Mouse (Mus musculus) testis, adult 2 months (tissue): Measurements from ENCODE around the gene Dkk2. TPM values are rescaled to one million over a fixed set of nuclear protein-coding genes. Genes with fewer than 3 reads are reported as not detected.
"Not testable (repeated sequence)": the region's sequence is repeated elsewhere in the genome, so short reads cannot be mapped to it uniquely, and the experiment has no call there.

Experiments
- H3K27ac ChIP-seq: fragments of 200-500 bp; 2 replicates; pipeline ENCODE4 v1.5.1; 2012; ENCODE audit warnings: low read depth, low read length; ENCODE audit not compliant: control insufficient read depth, insufficient read depth
- H3K27me3 ChIP-seq: fragments of 200-500 bp; 2 replicates; pipeline ENCODE4 v1.6.1; 2012; ENCODE audit warnings: mild to moderate bottlenecking, low read length, moderate library complexity; ENCODE audit not compliant: control insufficient read depth, insufficient read depth
- H3K36me3 ChIP-seq: fragments of 200-500 bp; 2 replicates; pipeline ENCODE4 v1.6.1; 2012; ENCODE audit warnings: mild to moderate bottlenecking, low read length; ENCODE audit not compliant: control insufficient read depth, insufficient read depth
- H3K4me1 ChIP-seq: fragments of 200-500 bp; 2 replicates; pipeline ENCODE4 v1.6.1; 2012; ENCODE audit warnings: low read length; ENCODE audit not compliant: control insufficient read depth, insufficient read depth
- H3K4me3 ChIP-seq: fragments of 200-500 bp; 2 replicates; pipeline ENCODE4 v1.5.1; 2012; ENCODE audit warnings: low read depth, mild to moderate bottlenecking, low read length, moderate library complexity, mixed read lengths; ENCODE audit not compliant: control insufficient read depth
- CTCF ChIP-seq: fragments of 200-500 bp; IDR thresholded peaks from 2 replicates; pipeline ENCODE4 v1.5.1; 2012; ENCODE audit warnings: low read depth, mild to moderate bottlenecking, inconsistent platforms, low read length, moderate library complexity; ENCODE audit not compliant: control insufficient read depth, insufficient read depth, insufficient replicate concordance
- POLR2A ChIP-seq: fragments of 200-500 bp; IDR thresholded peaks from 2 replicates; pipeline ENCODE4 v1.6.1; 2012; ENCODE audit warnings: low read depth, mild to moderate bottlenecking, inconsistent platforms, low read length, moderate library complexity; ENCODE audit not compliant: control insufficient read depth
- polyA plus RNA-seq: library from polyadenylated mRNA; depleted of rRNA; stranded (reverse); fragments of >200 nt; gene quantifications from 2 replicates; pipeline ENCODE4 v1.2.3, GENCODE M21; 2012; rRNA removed

The Dkk2 gene
- 0.05 and 0.11 TPM in 2 replicates for polyA plus RNA-seq

DNA sequence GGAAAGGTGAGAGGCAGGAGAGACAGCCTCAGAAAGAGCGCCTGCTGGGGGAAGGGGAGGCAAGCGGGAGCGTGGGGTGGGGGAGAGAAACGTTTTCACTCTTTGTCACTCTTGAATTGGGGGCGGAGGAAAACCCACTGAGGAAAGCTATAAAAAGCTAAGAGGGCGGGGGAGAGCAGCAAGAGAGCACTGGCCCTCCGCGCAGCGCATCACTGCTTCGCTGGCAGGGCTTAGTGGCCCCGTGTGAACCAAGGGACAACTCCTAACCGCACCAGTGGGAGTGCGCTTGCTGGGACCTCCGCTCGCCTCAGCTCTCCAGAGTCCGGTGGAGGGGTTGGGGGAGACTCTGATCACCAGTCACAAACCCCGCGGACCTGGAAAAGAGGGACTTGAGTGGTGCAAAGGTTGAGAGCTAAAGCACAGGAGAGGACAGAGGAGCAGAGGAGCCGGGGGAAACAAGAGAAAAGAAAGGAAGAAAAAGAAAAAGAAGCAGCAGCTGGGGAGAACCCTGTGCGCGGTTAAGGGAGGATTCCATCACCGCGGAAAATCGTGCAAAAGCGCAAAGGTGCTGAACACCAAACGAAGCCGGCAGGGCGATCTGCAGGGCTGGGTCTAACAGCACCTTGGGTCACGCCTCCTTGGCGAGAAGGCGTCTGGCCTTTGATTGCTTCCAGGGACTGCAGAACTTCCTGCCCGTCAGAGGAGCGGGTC is at the start of gene Dkk2:
Gene Dkk2, plus strand, starts transcription at position 181 of the 711 bp plus-strand sequence.
- no peak for TF ChIP-seq CTCF
- no peak for TF ChIP-seq POLR2A
- H3K27ac ChIP-seq: no peak within 1 kb of the TSS
- H3K27me3 ChIP-seq: no peaks in the 10 kb centered on the region
- H3K4me3 ChIP-seq: no peak within 1 kb of the TSS; the same call in 1 of the 2 replicates
- H3K4me1 ChIP-seq: peaks cover 10% of the 10 kb centered on the region
- H3K36me3 ChIP-seq: no peaks in the 10 kb centered on the region

DNA sequence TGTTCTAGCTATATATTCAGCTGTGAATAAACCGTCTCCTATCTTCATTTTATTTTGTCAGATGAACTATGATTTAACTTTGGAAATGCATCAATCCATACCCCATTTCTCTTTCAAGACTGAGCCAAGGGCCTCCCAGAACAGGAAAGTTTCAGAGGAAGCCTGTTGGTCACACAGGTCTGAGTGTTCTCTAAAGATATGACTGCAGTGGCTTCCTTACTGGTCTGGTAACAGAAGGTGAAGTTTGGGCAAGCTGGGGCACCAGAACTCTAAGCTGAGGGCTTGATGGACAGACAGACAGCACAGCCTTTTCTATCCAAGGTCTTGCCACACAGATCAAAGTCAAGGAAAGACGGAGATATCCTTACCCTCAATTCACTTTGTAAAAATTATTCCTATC is 48.4 kb upstream of the Dkk2 start:
- Histone ChIP-seq H3K27ac (no peak overlapping the region), H3K36me3 (no peaks in the 10 kb centered on the region), H3K4me3 (no peak overlapping the region), H3K4me1 (no peaks in the 10 kb centered on the region), H3K27me3 (no peaks in the 10 kb centered on the region)
- TF ChIP-seq CTCF (no peak), POLR2A (no peak)

GRCm38 (mm10) chr3:132037670-132038069 is 47.4 kb upstream of the Dkk2 start:
- no peak overlapping the region for H3K27ac ChIP-seq
- no peak for TF ChIP-seq CTCF
- no peak for TF ChIP-seq POLR2A
- no peaks in the 10 kb centered on the region for H3K27me3 ChIP-seq
- no peak overlapping the region for H3K4me3 ChIP-seq
- no peaks in the 10 kb centered on the region for H3K36me3 ChIP-seq
- no peaks in the 10 kb centered on the region for H3K4me1 ChIP-seq

DNA sequence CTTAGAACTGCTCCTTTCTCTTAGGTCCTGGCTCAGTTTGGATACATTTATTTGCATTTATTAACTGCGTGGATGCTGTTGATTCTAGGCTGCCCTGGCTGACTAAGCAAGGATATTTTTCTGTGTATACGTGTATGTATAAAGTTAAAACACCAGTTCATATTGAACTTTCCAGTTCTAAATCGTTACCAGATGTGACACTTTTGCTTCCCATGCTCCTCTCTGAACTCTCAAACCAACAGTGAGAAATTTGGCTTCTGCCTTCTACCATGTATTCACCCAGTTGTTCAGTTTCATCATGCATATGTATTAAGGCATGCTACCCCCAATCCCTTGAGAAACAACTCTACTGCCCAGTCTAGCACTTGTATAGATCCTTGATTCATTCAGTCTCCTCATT is 45.0 kb upstream of the Dkk2 start:
- H3K4me3 ChIP-seq: no peak overlapping the region
- H3K27ac ChIP-seq: no peak overlapping the region
- H3K36me3 ChIP-seq: no peaks in the 10 kb centered on the region
- H3K27me3 ChIP-seq: no peaks in the 10 kb centered on the region
- TF ChIP-seq POLR2A (no peak), CTCF (no peak)
- H3K4me1 ChIP-seq: no peaks in the 10 kb centered on the region

- TF ChIP-seq POLR2A: no peak
- no peak for TF ChIP-seq CTCF
- no peak overlapping the region for H3K27ac ChIP-seq
- H3K27me3 ChIP-seq: no peaks in the 10 kb centered on the region
These were observed 34.1 kb upstream of the Dkk2 start for GRCm38 (mm10) chr3:132050884-132051457.

DNA sequence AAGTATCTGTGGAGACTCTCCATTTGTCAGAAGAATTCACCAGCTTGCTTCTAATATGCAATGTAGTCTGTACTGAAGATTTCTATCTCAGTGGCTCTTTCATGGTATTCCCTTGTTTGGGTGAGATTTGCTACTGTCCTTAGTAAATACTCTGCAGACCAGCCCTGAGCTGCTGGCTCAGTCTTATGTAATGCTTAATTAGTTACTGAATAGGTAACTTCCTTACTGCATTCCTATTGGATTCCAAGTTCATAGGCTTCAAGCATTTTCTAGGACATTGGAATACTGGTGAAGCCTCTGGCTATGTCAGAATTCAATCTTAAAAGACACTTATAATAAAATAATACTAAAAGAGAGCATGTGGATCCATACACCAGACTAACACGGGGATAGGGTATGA is 22.3 kb upstream of the Dkk2 start:
- not testable (repeated sequence) for H3K27me3 ChIP-seq, H3K4me1 ChIP-seq, H3K36me3 ChIP-seq, H3K27ac ChIP-seq, H3K4me3 ChIP-seq

More at GRCm38 (mm10) chr3:132050884-132051457, 34.1 kb upstream of the Dkk2 start:
- Histone ChIP-seq H3K4me3 (no peak overlapping the region), H3K4me1 (no peaks in the 10 kb centered on the region), H3K36me3 (no peaks in the 10 kb centered on the region)

- no peak for TF ChIP-seq POLR2A
- TF ChIP-seq CTCF: no peak
- Histone ChIP-seq H3K27ac (no peak overlapping the region), H3K4me3 (no peak overlapping the region), H3K36me3 (no peaks in the 10 kb centered on the region), H3K4me1 (no peaks in the 10 kb centered on the region), H3K27me3 (no peaks in the 10 kb centered on the region)
These were observed 21.7 kb upstream of the Dkk2 start for GRCm38 (mm10) chr3:132063374-132063773.
